Mouse (Mus musculus): Measurements from ENCODE around the gene Nos1. TPM values are rescaled to one million over a fixed set of nuclear protein-coding genes. Genes with fewer than 3 reads are reported as not detected.
A peak's percentile ranks its signal among the peaks of the same experiment; 100 is the strongest.

The Nos1 gene
- polyA plus RNA-seq (2015; fragmentation: Nextera tagmentation; extraction: Ambion mirVana), result 2.5 TPM in 2 replicates

- no peaks in the 10 kb centered on the region; the same call in 1 of the 2 replicates for H3K9me3 ChIP-seq
- no peak for ATAC-seq (ENCODE audit: low read depth)
- H3K4me2 ChIP-seq, result no peak within 1 kb of the TSS
- no peaks in the 10 kb centered on the region for H3K36me3 ChIP-seq
- WGBS, result 24% methylated on average over 9 of the region's 10 CpGs
- no peak within 1 kb of the TSS for H3K4me3 ChIP-seq
- H3K4me1 ChIP-seq (replicated peaks), result peaks cover 6% of the 10 kb centered on the region; the same call in 1 of the 2 replicates
- no peak within 1 kb of the TSS for H3K9ac ChIP-seq
- no peak within 1 kb of the TSS for H3K27ac ChIP-seq (replicated peaks)
- no peaks in the 10 kb centered on the region for H3K27me3 ChIP-seq
These were observed at the start of gene Nos1 for GRCm38 (mm10) chr5:117780681-117781080. Gene Nos1 (plus strand): TSS chr5:117781032.

- Histone ChIP-seq H3K36me3 (no peaks in the 10 kb centered on the region), H3K4me3 (no peak overlapping the region), H3K27ac (replicated peaks) (no peak overlapping the region), H3K27me3 (no peaks in the 10 kb centered on the region), H3K9me3 (no peaks in the 10 kb centered on the region), H3K4me2 (no peak overlapping the region), H3K9ac (no peak overlapping the region), H3K4me1 (replicated peaks) (no peaks in the 10 kb centered on the region)
- no peak for ATAC-seq (ENCODE audit: low read depth)
- 66% methylated on average over 6 of the region's 6 CpGs for WGBS
These were observed 49.5 kb upstream of the Nos1 start for GRCm38 (mm10) chr5:117731311-117731710.

GRCm38 (mm10) chr5:117744654-117745178 lies 36.1 kb upstream of the Nos1 start:
- Histone ChIP-seq H3K36me3 (no peaks in the 10 kb centered on the region), H3K9ac (no peak overlapping the region), H3K4me1 (replicated peaks) (peaks cover 21% of the 10 kb centered on the region), H3K9me3 (no peaks in the 10 kb centered on the region), H3K27ac (replicated peaks) (no peak overlapping the region), H3K27me3 (no peaks in the 10 kb centered on the region), H3K4me2 (no peak overlapping the region), H3K4me3 (no peak overlapping the region)
- WGBS, result 80% methylated on average over 11 of the region's 11 CpGs
- ATAC-seq (ENCODE audit: low read depth), result no peak

- Histone ChIP-seq H3K9me3 (0 out of 2 replicates have a peak, but pooled peaks cover 5% of the 10 kb centered on the region), H3K9ac (no peak overlapping the region), H3K4me3 (no peak overlapping the region), H3K36me3 (0 out of 2 replicates have a peak, but pooled peaks cover 7% of the 10 kb centered on the region), H3K27ac (replicated peaks) (peak overlapping the region; percentile 14; the same call in 1 of the 2 replicates), H3K27me3 (no peaks in the 10 kb centered on the region), H3K4me1 (replicated peaks) (peaks cover 33% of the 10 kb centered on the region), H3K4me2 (no peak overlapping the region)
- peak; percentile 71; the same call in 1 of the 2 replicates for ATAC-seq (ENCODE audit: low read depth)
- WGBS, result 16% methylated on average over 5 of the region's 5 CpGs
These were observed 31.5 kb upstream of the Nos1 start for GRCm38 (mm10) chr5:117749353-117749752.

- Histone ChIP-seq H3K36me3 (peaks cover 33% of the 10 kb centered on the region), H3K9ac (no peak overlapping the region), H3K4me3 (no peak overlapping the region), H3K4me1 (replicated peaks) (no peaks in the 10 kb centered on the region), H3K9me3 (0 out of 2 replicates have a peak, but pooled peaks cover 5% of the 10 kb centered on the region), H3K4me2 (no peak overlapping the region), H3K27ac (replicated peaks) (no peak overlapping the region), H3K27me3 (no peaks in the 10 kb centered on the region)
- WGBS, result 29% methylated on average over 12 of the region's 12 CpGs
- ATAC-seq (ENCODE audit: low read depth), result no peak
These were observed 22.9 kb upstream of the Nos1 start for GRCm38 (mm10) chr5:117757696-117758482.

GRCm38 (mm10) chr5:117761181-117761832 lies 19.5 kb upstream of the Nos1 start:
- no peak overlapping the region for H3K4me3 ChIP-seq
- H3K36me3 ChIP-seq, result peaks cover 38% of the 10 kb centered on the region
- ATAC-seq (ENCODE audit: low read depth), result no peak
- no peak overlapping the region for H3K4me2 ChIP-seq
- no peak overlapping the region for H3K9ac ChIP-seq
- H3K27ac ChIP-seq (replicated peaks), result no peak overlapping the region
- WGBS, result 74% methylated on average over 9 of the region's 9 CpGs
- no peaks in the 10 kb centered on the region for H3K27me3 ChIP-seq
- H3K4me1 ChIP-seq (replicated peaks), result no peaks in the 10 kb centered on the region
- no peaks in the 10 kb centered on the region for H3K9me3 ChIP-seq

GRCm38 (mm10) chr5:117764496-117764895 lies 16.3 kb upstream of the Nos1 start:
- 77% methylated on average over 9 of the region's 9 CpGs for WGBS
- Histone ChIP-seq H3K27me3 (no peaks in the 10 kb centered on the region), H3K4me2 (no peak overlapping the region), H3K4me1 (replicated peaks) (no peaks in the 10 kb centered on the region), H3K4me3 (no peak overlapping the region), H3K9ac (no peak overlapping the region), H3K9me3 (no peaks in the 10 kb centered on the region), H3K36me3 (peaks cover 30% of the 10 kb centered on the region), H3K27ac (replicated peaks) (no peak overlapping the region)
- no peak for ATAC-seq (ENCODE audit: low read depth)

GRCm38 (mm10) chr5:117779175-117779574 lies 1.7 kb upstream of the Nos1 start:
- Histone ChIP-seq H3K4me2 (no peak overlapping the region), H3K27me3 (no peaks in the 10 kb centered on the region), H3K9me3 (no peaks in the 10 kb centered on the region), H3K4me1 (replicated peaks) (peaks cover 6% of the 10 kb centered on the region; the same call in 1 of the 2 replicates), H3K36me3 (no peaks in the 10 kb centered on the region), H3K27ac (replicated peaks) (no peak overlapping the region), H3K9ac (no peak overlapping the region), H3K4me3 (no peak overlapping the region)
- ATAC-seq (ENCODE audit: low read depth), result no peak
- 69% methylated on average over 11 of the region's 11 CpGs for WGBS

- WGBS, result 71% methylated on average over 6 of the region's 6 CpGs
- Histone ChIP-seq H3K9ac (no peak overlapping the region), H3K4me1 (replicated peaks) (peaks cover 6% of the 10 kb centered on the region; the same call in 1 of the 2 replicates), H3K36me3 (no peaks in the 10 kb centered on the region), H3K27me3 (no peaks in the 10 kb centered on the region), H3K4me2 (no peak overlapping the region), H3K9me3 (no peaks in the 10 kb centered on the region; the same call in 1 of the 2 replicates), H3K27ac (replicated peaks) (no peak overlapping the region), H3K4me3 (no peak overlapping the region)
- ATAC-seq (ENCODE audit: low read depth), result no peak
These were observed 346 bp downstream of the Nos1 start for GRCm38 (mm10) chr5:117781178-117781577.

- 76% methylated on average over 6 of the region's 6 CpGs for WGBS
- H3K27me3 ChIP-seq, result no peaks in the 10 kb centered on the region
- 0 out of 2 replicates have a peak, but pooled peaks cover 5% of the 10 kb centered on the region for H3K4me1 ChIP-seq (replicated peaks)
- H3K36me3 ChIP-seq, result no peaks in the 10 kb centered on the region
- H3K27ac ChIP-seq (replicated peaks), result no peak overlapping the region
- H3K4me2 ChIP-seq, result no peak overlapping the region
- no peaks in the 10 kb centered on the region; the same call in 1 of the 2 replicates for H3K9me3 ChIP-seq
- no peak overlapping the region for H3K4me3 ChIP-seq
- no peak for ATAC-seq (ENCODE audit: low read depth)
- no peak overlapping the region for H3K9ac ChIP-seq
These were observed 9.2 kb downstream of the Nos1 start for GRCm38 (mm10) chr5:117790071-117790470.

- no peak overlapping the region for H3K4me2 ChIP-seq
- 0 out of 2 replicates have a peak, but pooled peaks cover 5% of the 10 kb centered on the region for H3K4me1 ChIP-seq (replicated peaks)
- H3K9me3 ChIP-seq, result no peaks in the 10 kb centered on the region
- WGBS, result 85% methylated on average over 14 of the region's 14 CpGs
- no peak overlapping the region for H3K9ac ChIP-seq
- no peaks in the 10 kb centered on the region for H3K27me3 ChIP-seq
- H3K4me3 ChIP-seq, result no peak overlapping the region
- no peak for ATAC-seq (ENCODE audit: low read depth)
- no peaks in the 10 kb centered on the region for H3K36me3 ChIP-seq
- H3K27ac ChIP-seq (replicated peaks), result no peak overlapping the region
These were observed 11.0 kb downstream of the Nos1 start for GRCm38 (mm10) chr5:117791875-117792274.

GRCm38 (mm10) chr5:117800849-117801248 lies 20.0 kb downstream of the Nos1 start:
- H3K27me3 ChIP-seq, result no peaks in the 10 kb centered on the region
- no peak for ATAC-seq (ENCODE audit: low read depth)
- H3K36me3 ChIP-seq, result no peaks in the 10 kb centered on the region
- no peaks in the 10 kb centered on the region for H3K4me1 ChIP-seq (replicated peaks)
- no peak overlapping the region for H3K4me2 ChIP-seq
- H3K27ac ChIP-seq (replicated peaks), result no peak overlapping the region
- H3K4me3 ChIP-seq, result no peak overlapping the region
- WGBS, result 62% methylated on average over 9 of the region's 9 CpGs
- H3K9me3 ChIP-seq, result no peaks in the 10 kb centered on the region
- no peak overlapping the region for H3K9ac ChIP-seq

Data from neural tube, embryonic 13.5 days (tissue).